Mouse (Mus musculus): ENCODE results near the gene Polr1d.

The Polr1d gene

GRCm38 (mm10) chr5:147076799-147077165 is at the start of gene Polr1d:
Polr1d (plus strand) TSS chr5:147077050.
- DNase-seq (ENCODE audit: low read depth, low spot score) = no peak

- no peak for DNase-seq (ENCODE audit: low read depth, low spot score)
Measured at GRCm38 (mm10) chr5:147031281-147031680, 45.6 kb upstream of the Polr1d start.

GRCm38 (mm10) chr5:147033155-147033554 is 43.7 kb upstream of the Polr1d start:
- no peak for DNase-seq (ENCODE audit: low read depth, low spot score)

- no peak for DNase-seq (ENCODE audit: low read depth, low spot score)
Measured at GRCm38 (mm10) chr5:147034283-147034682, 42.6 kb upstream of the Polr1d start.

- no peak for DNase-seq (ENCODE audit: low read depth, low spot score)
Measured at GRCm38 (mm10) chr5:147035301-147035700, 41.5 kb upstream of the Polr1d start.

GRCm38 (mm10) chr5:147036028-147036427 is 40.8 kb upstream of the Polr1d start:
- DNase-seq (ENCODE audit: low read depth, low spot score) = no peak

- no peak for DNase-seq (ENCODE audit: low read depth, low spot score)
Measured at GRCm38 (mm10) chr5:147036661-147037060, 40.2 kb upstream of the Polr1d start.

- no peak for DNase-seq (ENCODE audit: low read depth, low spot score)
Measured at GRCm38 (mm10) chr5:147037601-147038000, 39.2 kb upstream of the Polr1d start.

- no peak for DNase-seq (ENCODE audit: low read depth, low spot score)
Measured at GRCm38 (mm10) chr5:147039394-147039793, 37.5 kb upstream of the Polr1d start.

- DNase-seq (ENCODE audit: low read depth, low spot score) = no peak
Measured at GRCm38 (mm10) chr5:147041965-147042937, 34.6 kb upstream of the Polr1d start.

- no peak for DNase-seq (ENCODE audit: low read depth, low spot score)
Measured at GRCm38 (mm10) chr5:147043240-147043844, 33.5 kb upstream of the Polr1d start.

- no peak for DNase-seq (ENCODE audit: low read depth, low spot score)
Measured at GRCm38 (mm10) chr5:147045311-147045710, 31.5 kb upstream of the Polr1d start.

GRCm38 (mm10) chr5:147045929-147046328 is 30.9 kb upstream of the Polr1d start:
- no peak for DNase-seq (ENCODE audit: low read depth, low spot score)

- peak; percentile 36 for DNase-seq (ENCODE audit: low read depth, low spot score)
Measured at GRCm38 (mm10) chr5:147049544-147050209, 27.2 kb upstream of the Polr1d start.

- DNase-seq (ENCODE audit: low read depth, low spot score) = peak; percentile 66
Measured at GRCm38 (mm10) chr5:147050816-147051499, 25.9 kb upstream of the Polr1d start.

- DNase-seq (ENCODE audit: low read depth, low spot score) = no peak
Measured at GRCm38 (mm10) chr5:147051500-147052308, 25.1 kb upstream of the Polr1d start.

GRCm38 (mm10) chr5:147052309-147052558 is 24.6 kb upstream of the Polr1d start:
- no peak for DNase-seq (ENCODE audit: low read depth, low spot score)

GRCm38 (mm10) chr5:147053071-147053470 is 23.8 kb upstream of the Polr1d start:
- DNase-seq (ENCODE audit: low read depth, low spot score) = no peak

GRCm38 (mm10) chr5:147053481-147053880 is 23.4 kb upstream of the Polr1d start:
- no peak for DNase-seq (ENCODE audit: low read depth, low spot score)

GRCm38 (mm10) chr5:147054328-147054727 is 22.5 kb upstream of the Polr1d start:
- no peak for DNase-seq (ENCODE audit: low read depth, low spot score)

GRCm38 (mm10) chr5:147054747-147055270 is 22.0 kb upstream of the Polr1d start:
- no peak for DNase-seq (ENCODE audit: low read depth, low spot score)
